Mouse (Mus musculus) bone marrow macrophage, adult 2 months (primary cell): ENCODE data around the gene Pyurf.

ENCODE experiments used
- CTCF ChIP-seq: IDR thresholded peaks from 2 replicates; pipeline ENCODE4 v1.5.1; 2012; ENCODE audit warnings: low read depth, mild to moderate bottlenecking, low read length, moderate library complexity
- POLR2A ChIP-seq: IDR thresholded peaks from 2 replicates; pipeline ENCODE4 v1.6.1; 2012; ENCODE audit warnings: mild to moderate bottlenecking, low read depth, low read length, borderline replicate concordance

DNA sequence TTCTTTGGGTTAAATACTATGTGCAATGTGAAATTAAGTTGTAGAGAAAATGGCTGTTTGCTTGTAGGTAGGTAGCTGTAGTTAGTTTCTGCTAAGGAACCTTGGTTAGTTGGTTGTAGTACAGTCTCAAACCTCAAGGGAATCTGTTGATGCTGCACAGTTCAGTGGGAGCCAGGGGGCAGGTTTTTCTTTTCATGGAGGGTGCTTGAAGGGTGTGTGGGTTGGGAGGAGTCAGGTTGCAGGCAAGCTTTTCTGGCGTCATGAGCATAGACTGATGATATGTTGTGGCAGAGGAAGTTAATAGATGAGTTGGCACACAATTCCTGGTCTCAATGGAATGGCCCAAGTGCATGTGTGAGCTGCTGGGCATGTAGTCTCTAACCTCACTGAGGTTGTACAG, 19.8 kb upstream of the Pyurf start:
- no peak for TF ChIP-seq CTCF
- no peak for TF ChIP-seq POLR2A
